Mouse (Mus musculus): ENCODE data around the gene Ccar1.

- no peak for TF ChIP-seq POLR2A (IDR thresholded peaks at IDR 0.05; ENCODE audit: insufficient read length, low read depth)
- no peak for TF ChIP-seq POLR2AphosphoS2 (IDR thresholded peaks at IDR 0.05; ENCODE audit: insufficient read length, low read depth)
- TF ChIP-seq CEBPB (IDR thresholded peaks at IDR 0.05; ENCODE audit: insufficient read depth, poor library complexity, severe bottlenecking), result no peak
- TF ChIP-seq USF1 (IDR thresholded peaks at IDR 0.05; ENCODE audit: low read depth), result no peak
- TF ChIP-seq E2F4 (IDR thresholded peaks at IDR 0.05; ENCODE audit: insufficient read depth), result no peak
- no peak for TF ChIP-seq REST (IDR thresholded peaks at IDR 0.05; ENCODE audit: insufficient read depth, insufficient read length)
- TF ChIP-seq TCF12 (IDR thresholded peaks at IDR 0.05; ENCODE audit: insufficient read depth, poor library complexity, severe bottlenecking), result no peak
- TF ChIP-seq MAX (IDR thresholded peaks at IDR 0.05; ENCODE audit: low read depth), result no peak
- no peak for TF ChIP-seq MYOD1 (IDR thresholded peaks at IDR 0.05; ENCODE audit: control insufficient read depth in 1 of 3, insufficient read length in 2 of 3, low read depth in 2 of 3)
- no peak for TF ChIP-seq SRF (IDR thresholded peaks at IDR 0.05; ENCODE audit: control insufficient read depth, insufficient read length, low read depth)
- TF ChIP-seq MYOG (IDR thresholded peaks at IDR 0.05; ENCODE audit: control insufficient read depth in 1 of 3, insufficient read depth in 1 of 3, insufficient read length in 2 of 3, low read depth in 2 of 3), result no peak
Observed at GRCm38 (mm10) chr10:62794221-62794620, 2.1 kb upstream of the Ccar1 start.

All from myocyte (in vitro differentiated cells).